Mouse (Mus musculus): ENCODE measurements around the gene Ank2. TPM values are rescaled to one million over a fixed set of nuclear protein-coding genes. Genes with fewer than 3 reads are reported as not detected.
A peak's percentile ranks its signal among the peaks of the same experiment; 100 is the strongest.

Ank2 gene
- polyA plus RNA-seq, 1 experiment from 2014 or later = 165 TPM

- H3K9me3 ChIP-seq = no peaks in the 10 kb centered on the region
- 0 out of 2 replicates have a peak overlapping the region, but pooled peaks have one; percentile 40 for H3K27ac ChIP-seq
- H3K4me3 ChIP-seq = no peak overlapping the region
- no peaks in the 10 kb centered on the region for H3K27me3 ChIP-seq
- WGBS = 71% methylated on average over 5 of the region's 5 CpGs
- H3K36me3 ChIP-seq = peaks cover 4% of the 10 kb centered on the region
- H3K9ac ChIP-seq = no peak overlapping the region
- no peak for ATAC-seq (ENCODE audit: low FRiP score)
- peaks cover 5% of the 10 kb centered on the region; the same call in 1 of the 2 replicates for H3K4me1 ChIP-seq (replicated peaks)
- H3K4me2 ChIP-seq = no peak overlapping the region
These were observed 391.9 kb downstream of the Ank2 start for GRCm38 (mm10) chr3:127107281-127107680.

DNA sequence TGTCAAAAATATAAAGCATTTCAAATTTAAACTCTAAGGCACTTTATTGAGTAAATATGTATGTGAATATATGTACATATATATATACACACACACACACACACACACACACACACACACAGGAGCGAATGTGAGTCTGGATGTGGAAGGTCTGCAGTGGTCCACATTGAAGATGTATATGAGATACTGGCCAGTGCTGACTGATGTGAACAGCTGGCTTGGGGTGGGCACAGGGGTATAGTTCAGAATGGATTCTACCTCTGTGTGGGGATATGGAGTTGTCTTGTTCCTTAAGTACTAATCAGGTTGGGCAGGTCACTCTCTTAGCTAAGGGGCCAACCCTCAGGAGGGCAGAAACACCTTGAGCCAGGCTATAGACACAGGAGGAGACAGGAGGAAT, 397.8 kb downstream of the Ank2 start:
- peaks cover 10% of the 10 kb centered on the region for H3K36me3 ChIP-seq
- no peak overlapping the region for H3K4me2 ChIP-seq
- no peak overlapping the region for H3K9ac ChIP-seq
- no peaks in the 10 kb centered on the region for H3K4me1 ChIP-seq (replicated peaks)
- no peak overlapping the region for H3K4me3 ChIP-seq
- no peak for ATAC-seq (ENCODE audit: low FRiP score)
- H3K9me3 ChIP-seq = no peaks in the 10 kb centered on the region
- no peak overlapping the region for H3K27ac ChIP-seq
- WGBS = 91% methylated on average over 1 of the region's 1 CpGs
- no peaks in the 10 kb centered on the region for H3K27me3 ChIP-seq

DNA sequence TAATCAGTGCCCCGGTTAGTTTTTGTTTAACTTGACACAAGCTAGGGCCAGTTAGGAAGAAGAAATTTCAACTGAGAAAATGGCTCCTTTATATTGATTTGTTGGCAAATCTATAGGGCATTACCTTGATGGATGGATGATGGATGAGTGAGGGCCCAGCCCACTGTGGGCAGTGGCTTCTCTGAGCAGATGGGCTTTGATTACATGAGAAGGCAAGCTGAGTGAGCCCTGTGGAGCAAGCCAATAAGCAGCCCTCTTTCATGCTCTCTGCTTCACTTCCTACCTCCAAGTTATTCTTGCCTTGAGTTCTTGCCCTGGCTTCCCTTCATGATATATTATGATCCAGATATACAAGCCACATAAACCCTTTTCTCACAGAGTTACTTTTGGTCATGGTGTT, 401.4 kb downstream of the Ank2 start:
- WGBS = 85% methylated on average over 1 of the region's 1 CpGs
- Histone ChIP-seq H3K27ac (no peak overlapping the region), H3K9ac (no peak overlapping the region), H3K9me3 (no peaks in the 10 kb centered on the region), H3K36me3 (peaks cover 6% of the 10 kb centered on the region), H3K4me3 (no peak overlapping the region), H3K27me3 (no peaks in the 10 kb centered on the region), H3K4me2 (no peak overlapping the region), H3K4me1 (replicated peaks) (no peaks in the 10 kb centered on the region)
- no peak for ATAC-seq (ENCODE audit: low FRiP score)

- Histone ChIP-seq H3K27ac (no peak overlapping the region), H3K9me3 (no peaks in the 10 kb centered on the region), H3K9ac (no peak overlapping the region), H3K4me3 (no peak overlapping the region), H3K4me1 (replicated peaks) (no peaks in the 10 kb centered on the region), H3K27me3 (no peaks in the 10 kb centered on the region), H3K4me2 (no peak overlapping the region), H3K36me3 (peaks cover 6% of the 10 kb centered on the region)
- ATAC-seq (ENCODE audit: low FRiP score) = no peak
- WGBS = 95% methylated on average over 1 of the region's 1 CpGs
These were observed 402.0 kb downstream of the Ank2 start for GRCm38 (mm10) chr3:127097106-127097505.

DNA sequence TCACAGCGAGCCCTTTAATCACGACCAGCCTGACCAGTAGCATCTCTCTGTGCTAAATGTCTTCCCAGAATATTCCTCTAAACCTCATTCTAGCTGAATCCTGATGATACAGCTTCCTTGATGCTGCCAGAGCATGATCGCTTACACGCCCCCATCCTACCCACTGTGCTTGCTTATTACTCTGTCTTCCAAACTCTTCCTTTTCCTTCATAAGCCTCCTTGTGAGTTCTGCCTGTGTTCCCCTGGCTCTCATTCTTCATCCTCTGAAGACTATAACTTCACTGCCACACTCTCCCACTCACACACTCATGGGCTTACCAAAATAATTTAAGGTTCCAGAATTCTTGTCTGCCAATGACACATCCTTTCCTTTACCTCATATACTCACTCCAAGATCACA, 405.5 kb downstream of the Ank2 start:
- H3K4me2 ChIP-seq = no peak overlapping the region
- no peak overlapping the region for H3K9ac ChIP-seq
- no peaks in the 10 kb centered on the region for H3K27me3 ChIP-seq
- no peak for ATAC-seq (ENCODE audit: low FRiP score)
- whole genome bisulfite sequencing = 92% methylated on average over 4 of the region's 4 CpGs
- no peaks in the 10 kb centered on the region for H3K9me3 ChIP-seq
- H3K27ac ChIP-seq = no peak overlapping the region
- peaks cover 6% of the 10 kb centered on the region for H3K36me3 ChIP-seq
- no peaks in the 10 kb centered on the region for H3K4me1 ChIP-seq (replicated peaks)
- H3K4me3 ChIP-seq = no peak overlapping the region

- Histone ChIP-seq H3K4me1 (replicated peaks) (peaks cover 7% of the 10 kb centered on the region), H3K4me2 (no peak overlapping the region), H3K27me3 (no peaks in the 10 kb centered on the region), H3K4me3 (no peak overlapping the region), H3K27ac (no peak overlapping the region), H3K9me3 (no peaks in the 10 kb centered on the region), H3K9ac (no peak overlapping the region), H3K36me3 (no peaks in the 10 kb centered on the region)
- WGBS = 69% methylated on average over 1 of the region's 1 CpGs
- no peak for ATAC-seq (ENCODE audit: low FRiP score)
These were observed 411.6 kb downstream of the Ank2 start for GRCm38 (mm10) chr3:127087574-127087973.

DNA sequence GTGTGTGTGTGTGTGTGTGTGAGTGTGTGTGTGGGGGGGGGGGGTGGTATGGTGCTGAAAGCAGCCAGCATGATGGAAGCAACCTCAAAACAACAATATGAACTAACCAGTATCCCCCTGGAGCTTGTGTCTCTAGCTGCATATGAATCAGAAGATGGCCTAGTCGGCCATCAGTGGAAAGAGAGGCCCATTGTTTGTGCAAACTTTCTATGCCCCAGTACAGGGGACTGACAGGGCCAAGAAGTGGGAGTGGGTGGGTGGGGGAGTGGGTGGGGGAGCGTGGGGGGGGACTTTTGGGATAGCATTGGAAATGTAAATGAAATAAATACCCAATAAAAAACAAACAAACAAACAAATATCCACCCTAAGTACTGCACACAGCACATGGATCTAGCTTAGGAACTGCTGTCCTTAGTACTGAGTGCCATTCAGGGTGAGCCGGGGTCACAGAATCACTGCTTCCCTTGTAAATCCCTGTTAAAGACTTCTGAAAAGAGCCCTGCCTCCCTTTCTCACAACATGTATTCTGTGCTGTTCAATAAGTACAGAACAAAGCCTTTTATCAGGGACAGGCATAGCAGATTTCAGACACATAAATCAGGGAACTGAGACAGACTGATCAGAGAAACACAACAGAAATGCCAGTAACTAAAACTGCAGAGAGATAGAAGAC, 412.2 kb downstream of the Ank2 start:
- 0 out of 2 replicates have a peak, but pooled peaks have one; percentile 28 for ATAC-seq (ENCODE audit: low FRiP score)
- H3K36me3 ChIP-seq = no peaks in the 10 kb centered on the region
- WGBS = 17% methylated on average over 3 of the region's 3 CpGs
- H3K9me3 ChIP-seq = no peaks in the 10 kb centered on the region
- no peak overlapping the region for H3K4me2 ChIP-seq
- H3K4me3 ChIP-seq = no peak overlapping the region
- no peak overlapping the region for H3K27ac ChIP-seq
- H3K9ac ChIP-seq = no peak overlapping the region
- no peaks in the 10 kb centered on the region for H3K27me3 ChIP-seq
- H3K4me1 ChIP-seq (replicated peaks) = peaks cover 7% of the 10 kb centered on the region

DNA sequence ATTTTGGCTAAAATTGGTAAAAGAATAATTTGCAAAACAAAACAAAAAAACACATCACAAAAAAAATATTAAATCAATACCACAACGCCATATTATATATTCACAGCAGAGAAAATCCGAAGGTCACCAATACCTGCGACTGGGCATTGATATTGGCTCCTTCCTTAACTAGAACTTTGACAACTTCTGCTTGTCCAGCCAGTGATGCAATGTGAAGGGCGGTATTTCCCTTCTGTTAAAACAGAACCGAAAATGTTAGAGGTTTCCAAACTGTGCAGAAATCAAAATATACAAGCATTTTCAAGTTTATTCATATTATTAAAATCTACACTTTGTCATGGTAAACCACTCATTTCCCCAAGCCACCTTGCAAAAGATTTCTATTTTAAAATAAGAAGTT, 421.8 kb downstream of the Ank2 start:
- Histone ChIP-seq H3K4me1 (replicated peaks) (0 out of 2 replicates have a peak, but pooled peaks cover 3% of the 10 kb centered on the region), H3K4me2 (no peak overlapping the region), H3K9me3 (no peaks in the 10 kb centered on the region), H3K4me3 (no peak overlapping the region), H3K9ac (no peak overlapping the region), H3K27ac (no peak overlapping the region), H3K27me3 (no peaks in the 10 kb centered on the region), H3K36me3 (no peaks in the 10 kb centered on the region)
- ATAC-seq (ENCODE audit: low FRiP score) = no peak
- WGBS = 96% methylated on average over 5 of the region's 5 CpGs

DNA sequence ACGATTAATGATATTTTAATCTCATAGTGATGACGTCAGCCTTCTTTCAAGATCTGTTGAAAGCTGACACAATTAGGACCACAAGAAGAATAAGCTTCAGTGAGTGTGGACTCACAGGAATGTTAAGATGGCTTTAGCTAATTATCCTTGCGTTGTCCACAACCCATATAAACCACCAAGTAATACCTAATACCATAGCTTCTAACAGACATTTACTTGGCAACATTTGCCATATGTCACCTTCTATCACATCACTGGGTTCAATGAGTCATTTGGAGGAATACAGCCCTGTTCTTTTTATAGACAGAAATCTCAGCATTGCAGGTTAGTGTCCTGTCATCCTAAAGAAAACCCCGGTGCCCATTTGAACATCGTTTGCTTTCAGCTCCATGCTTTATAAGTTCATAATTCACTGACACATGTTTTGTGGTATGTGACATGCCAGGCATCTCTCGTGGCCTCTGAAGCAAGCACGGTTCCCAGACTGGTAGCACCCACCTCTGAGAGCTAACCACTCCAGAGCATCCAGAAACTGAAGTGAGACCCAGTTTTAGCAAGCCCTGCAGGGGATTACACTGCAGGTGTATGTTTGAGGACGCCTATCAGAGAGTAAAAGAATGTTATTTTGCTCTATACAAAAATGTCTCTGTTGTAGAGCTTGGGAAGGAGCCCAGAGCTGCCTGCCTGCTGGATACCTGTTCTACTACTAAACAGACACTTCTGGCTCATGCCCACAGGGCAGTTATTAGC, 423.4 kb downstream of the Ank2 start:
- Histone ChIP-seq H3K9ac (no peak overlapping the region), H3K27me3 (no peaks in the 10 kb centered on the region), H3K4me2 (no peak overlapping the region), H3K27ac (no peak overlapping the region), H3K4me3 (no peak overlapping the region), H3K36me3 (no peaks in the 10 kb centered on the region), H3K9me3 (no peaks in the 10 kb centered on the region), H3K4me1 (replicated peaks) (0 out of 2 replicates have a peak, but pooled peaks cover 3% of the 10 kb centered on the region)
- 78% methylated on average over 8 of the region's 8 CpGs for WGBS
- no peak for ATAC-seq (ENCODE audit: low FRiP score)

- Histone ChIP-seq H3K9ac (no peak overlapping the region), H3K36me3 (no peaks in the 10 kb centered on the region), H3K4me3 (no peak overlapping the region), H3K27me3 (no peaks in the 10 kb centered on the region), H3K4me1 (replicated peaks) (0 out of 2 replicates have a peak, but pooled peaks cover 3% of the 10 kb centered on the region), H3K27ac (no peak overlapping the region), H3K9me3 (no peaks in the 10 kb centered on the region), H3K4me2 (no peak overlapping the region)
- WGBS = 72% methylated on average over 1 of the region's 1 CpGs
- no peak for ATAC-seq (ENCODE audit: low FRiP score)
These were observed 427.7 kb downstream of the Ank2 start for GRCm38 (mm10) chr3:127071471-127071870.

GRCm38 (mm10) chr3:127063654-127064386, 435.3 kb downstream of the Ank2 start:
- no peak for ATAC-seq (ENCODE audit: low FRiP score)
- WGBS = 93% methylated on average over 5 of the region's 5 CpGs
- H3K27me3 ChIP-seq = no peaks in the 10 kb centered on the region
- H3K9me3 ChIP-seq = no peaks in the 10 kb centered on the region
- no peak overlapping the region for H3K9ac ChIP-seq
- H3K4me2 ChIP-seq = no peak overlapping the region
- H3K36me3 ChIP-seq = no peaks in the 10 kb centered on the region
- no peaks in the 10 kb centered on the region for H3K4me1 ChIP-seq (replicated peaks)
- no peak overlapping the region for H3K4me3 ChIP-seq
- H3K27ac ChIP-seq = no peak overlapping the region

DNA sequence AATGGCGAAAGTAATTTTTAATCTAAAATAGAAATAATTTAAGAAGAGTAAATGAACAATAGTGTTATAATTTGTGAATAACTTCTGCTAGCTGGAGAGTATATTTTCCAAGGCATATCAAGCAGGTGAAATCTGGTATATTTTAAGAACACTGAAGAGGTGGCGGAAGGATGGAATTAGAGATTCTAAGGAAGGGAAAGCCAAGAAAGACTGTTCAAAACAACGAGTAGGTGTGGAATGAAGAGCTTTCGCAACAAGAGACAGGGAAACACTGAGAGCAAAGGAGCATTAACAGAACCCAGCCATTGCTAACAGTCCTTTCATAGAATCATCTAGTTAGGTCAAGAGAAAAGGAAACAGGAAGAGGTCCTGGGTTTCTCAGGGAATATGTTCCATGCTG, 439.5 kb downstream of the Ank2 start:
- ATAC-seq (ENCODE audit: low FRiP score) = no peak
- Histone ChIP-seq H3K27ac (no peak overlapping the region), H3K4me2 (no peak overlapping the region), H3K4me1 (replicated peaks) (no peaks in the 10 kb centered on the region), H3K4me3 (no peak overlapping the region), H3K9ac (no peak overlapping the region), H3K36me3 (peaks cover 3% of the 10 kb centered on the region; the same call in 1 of the 2 replicates), H3K27me3 (no peaks in the 10 kb centered on the region), H3K9me3 (no peaks in the 10 kb centered on the region)
- WGBS = 96% methylated on average over 4 of the region's 4 CpGs

Data from hindbrain, embryonic 13.5 days (tissue).